Mouse (Mus musculus) left cerebral cortex, postnatal 10 days (tissue): Measurements from ENCODE around the gene Tnfsf12. TPM values are rescaled to one million over a fixed set of nuclear protein-coding genes. Genes with fewer than 3 reads are reported as not detected.
A peak's percentile ranks its signal among the peaks of the same experiment; 100 is the strongest.

Experiments
- DNase-seq, 2 experiments: peaks; one replicate each; pipeline ENCODE4 v3.0.0; 2021 to 2022; ENCODE audit warnings: low spot score in 2 of 2, mixed read lengths in 1 of 2; ENCODE audit errors: extremely low spot score in 1 of 2
- intact Hi-C: fragments of 180-260 bp; cut with DNase I; formaldehyde crosslinking; loops from one replicate; pipeline ENCODE4 v1.15.1; 2025
- total RNA-seq, 2 experiments: library from RNA; stranded (reverse); gene quantifications; 2 replicates each; pipeline ENCODE4 v1.2.3; 2021

The Tnfsf12 gene
- total RNA-seq, 2 experiments from 2014 or later: 7.4 TPM

- DNase-seq: peak in 1 of 2 experiments; percentile 59
- intact Hi-C loops: loop anchor here (5.0 kb wide), 1 partner anchor 33 kb away; no protein-coding TSS in a partner anchor
Measured at GRCm38 (mm10) chr11:69684128-69684745, 11.4 kb downstream of the Tnfsf12 start.

GRCm38 (mm10) chr11:69683576-69683975, 12.1 kb downstream of the Tnfsf12 start:
- no peak for DNase-seq
- intact Hi-C loops: loop anchor here (2.0 to 5.0 kb wide), 2 partner anchors 34 to 71 kb away; no protein-coding TSS in a partner anchor

GRCm38 (mm10) chr11:69682840-69683533, 12.7 kb downstream of the Tnfsf12 start:
- peak; percentile 90 to 92 for DNase-seq

GRCm38 (mm10) chr11:69682209-69682839, 13.3 kb downstream of the Tnfsf12 start:
- no peak for DNase-seq
- intact Hi-C loops: loop anchor here (2.0 to 5.0 kb wide), 2 partner anchors 35 to 72 kb away; no protein-coding TSS in a partner anchor

More at GRCm38 (mm10) chr11:69682840-69683533, 12.7 kb downstream of the Tnfsf12 start:
- intact Hi-C loops: loop anchor here (2.0 to 5.0 kb wide), 2 partner anchors 34 to 72 kb away; no protein-coding TSS in a partner anchor

- peak; percentile 97 to 99 for DNase-seq
- intact Hi-C loops: loop anchor here (2.0 to 5.0 kb wide), 2 partner anchors 36 to 73 kb away; no protein-coding TSS in a partner anchor
Measured at GRCm38 (mm10) chr11:69681314-69682208, 14.1 kb downstream of the Tnfsf12 start, which contains the start of gene Senp3. Gene Senp3, minus strand, starts transcription at chr11:69682084.

GRCm38 (mm10) chr11:69680136-69680855, 15.4 kb downstream of the Tnfsf12 start:
- intact Hi-C loops: loop anchor here (5.0 kb wide), 1 partner anchor 37 kb away; no protein-coding TSS in a partner anchor
- no peak for DNase-seq

- intact Hi-C loops: no loop called here
- no peak for DNase-seq
Measured at GRCm38 (mm10) chr11:69679144-69679543, 16.5 kb downstream of the Tnfsf12 start.

- DNase-seq: peak; percentile 99 to 100
- intact Hi-C loops: no loop called here
Measured at GRCm38 (mm10) chr11:69672211-69672706, 23.4 kb downstream of the Tnfsf12 start, which contains the start of gene Eif4a1. Gene Eif4a1, minus strand, starts transcription at chr11:69672423.

- intact Hi-C loops: no loop called here
- DNase-seq: no peak
Measured at GRCm38 (mm10) chr11:69671726-69672124, 23.9 kb downstream of the Tnfsf12 start.

GRCm38 (mm10) chr11:69670786-69671725, 24.6 kb downstream of the Tnfsf12 start:
- intact Hi-C loops: no loop called here
- peak; percentile 92 to 97 for DNase-seq

- DNase-seq: no peak
- intact Hi-C loops: no loop called here
Measured at GRCm38 (mm10) chr11:69666665-69667005, 29.0 kb downstream of the Tnfsf12 start.

- intact Hi-C loops: no loop called here
- DNase-seq: peak in 1 of 2 experiments; percentile 68
Measured at GRCm38 (mm10) chr11:69665961-69666664, 29.5 kb downstream of the Tnfsf12 start, which contains the start of gene Cd68. Gene Cd68, minus strand, starts transcription at chr11:69666153.

GRCm38 (mm10) chr11:69665457-69665960, 30.1 kb downstream of the Tnfsf12 start:
- no peak for DNase-seq
- intact Hi-C loops: no loop called here

- no peak for DNase-seq
- intact Hi-C loops: no loop called here
Measured at GRCm38 (mm10) chr11:69664841-69665240, 30.8 kb downstream of the Tnfsf12 start.

- intact Hi-C loops: no loop called here
- DNase-seq: no peak
Measured at GRCm38 (mm10) chr11:69663795-69664194, 31.9 kb downstream of the Tnfsf12 start.
